Mouse (Mus musculus) ZHBTc4 (cell line): ENCODE measurements around the gene Ube2b.
A peak's percentile ranks its signal among the peaks of the same experiment; 100 is the strongest.

Source experiments
- DNase-seq: peaks from one replicate; pipeline ENCODE4 v3.0.0-alpha.2; 2011; ENCODE audit warnings: low read depth, low spot score

Ube2b gene

DNA sequence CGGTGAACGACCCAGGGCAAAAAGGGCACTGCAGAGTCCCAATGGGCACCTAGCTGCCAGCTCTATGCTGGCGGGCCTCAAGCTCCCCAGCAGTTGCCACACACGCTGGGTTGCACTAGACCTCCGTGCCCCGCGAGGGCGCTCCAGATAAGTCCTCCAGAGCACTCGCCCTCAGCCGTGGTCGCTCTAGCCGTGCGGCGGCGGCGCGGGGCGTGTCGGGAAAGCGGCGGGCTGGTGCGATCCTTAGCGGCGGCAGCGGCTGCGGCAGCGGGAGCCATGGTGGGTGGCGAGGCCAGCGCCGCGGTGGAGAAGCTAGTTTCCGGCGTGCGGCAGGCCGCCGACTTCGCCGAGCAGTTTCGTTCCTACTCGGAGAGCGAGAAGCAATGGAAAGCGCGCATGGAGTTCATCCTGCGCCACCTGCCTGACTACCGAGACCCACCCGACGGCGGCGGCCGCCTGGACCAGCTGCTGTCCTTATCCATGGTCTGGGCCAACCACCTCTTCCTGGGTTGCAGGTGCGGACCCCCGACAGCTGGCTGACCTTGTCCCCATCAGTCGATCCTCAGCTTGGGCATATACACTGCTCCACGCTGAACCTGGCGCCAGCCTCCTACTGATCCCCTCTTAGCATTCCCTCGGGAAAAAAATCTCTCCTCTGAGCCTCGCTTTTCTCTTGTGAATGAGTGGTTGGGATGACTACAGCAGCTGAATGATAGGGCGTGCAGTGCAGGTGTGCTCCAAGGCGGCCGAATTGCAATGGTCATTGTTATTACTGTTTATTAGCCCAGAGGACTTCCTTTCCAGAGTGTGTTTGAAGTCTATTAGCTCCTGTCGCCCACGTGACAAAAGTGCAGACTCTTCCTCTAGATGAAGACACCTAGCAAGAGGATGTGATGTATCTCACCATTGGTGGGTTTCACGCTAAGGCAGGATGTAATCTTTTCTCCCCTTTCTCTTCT lies 32.8 kb downstream of the Ube2b start, which contains the start of gene Cdkn2aipnl:
Cdkn2aipnl (plus strand) TSS at position 219 of the 959 bp plus-strand sequence.
- peak; percentile 97 for DNase-seq

DNA sequence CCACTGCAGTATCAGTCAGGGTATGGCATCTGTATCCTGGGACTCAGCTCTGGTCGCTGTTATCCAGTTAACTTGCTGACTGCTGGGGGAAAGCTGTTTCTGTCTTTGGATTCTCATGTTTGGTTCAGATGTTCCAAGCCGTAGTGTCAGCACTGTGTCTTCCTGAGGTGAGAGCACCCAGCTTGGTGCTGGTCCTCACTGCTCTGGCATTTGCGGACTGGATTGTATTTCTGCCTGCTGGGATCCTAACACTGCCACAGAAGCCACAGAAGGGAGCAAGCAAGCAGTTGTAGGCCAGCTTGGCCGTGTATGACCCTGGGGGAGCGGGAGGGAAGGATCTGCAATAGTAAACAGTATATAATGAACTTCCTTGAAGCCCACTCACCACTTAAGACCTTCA lies 33.9 kb downstream of the Ube2b start:
- no peak for DNase-seq

DNA sequence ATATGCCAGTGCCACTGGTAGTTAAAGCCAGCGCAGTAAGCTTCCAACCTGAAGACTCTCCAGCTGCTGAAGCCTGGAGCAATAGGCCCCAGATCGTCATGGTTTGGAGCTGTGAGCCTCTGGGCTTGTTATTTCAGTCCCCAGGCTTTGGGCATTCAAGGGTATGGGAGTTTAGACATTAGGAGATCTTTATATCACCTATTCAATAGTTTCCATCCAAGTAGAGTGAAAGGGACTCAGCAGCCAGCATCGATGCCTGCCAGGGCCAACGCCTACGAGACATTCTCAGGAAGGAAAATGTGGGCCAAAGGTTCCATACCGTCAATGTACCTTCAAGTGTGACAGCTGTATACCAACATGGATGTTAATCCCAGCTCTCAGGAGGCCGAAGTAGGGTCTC lies 38.3 kb downstream of the Ube2b start:
- no peak for DNase-seq

DNA sequence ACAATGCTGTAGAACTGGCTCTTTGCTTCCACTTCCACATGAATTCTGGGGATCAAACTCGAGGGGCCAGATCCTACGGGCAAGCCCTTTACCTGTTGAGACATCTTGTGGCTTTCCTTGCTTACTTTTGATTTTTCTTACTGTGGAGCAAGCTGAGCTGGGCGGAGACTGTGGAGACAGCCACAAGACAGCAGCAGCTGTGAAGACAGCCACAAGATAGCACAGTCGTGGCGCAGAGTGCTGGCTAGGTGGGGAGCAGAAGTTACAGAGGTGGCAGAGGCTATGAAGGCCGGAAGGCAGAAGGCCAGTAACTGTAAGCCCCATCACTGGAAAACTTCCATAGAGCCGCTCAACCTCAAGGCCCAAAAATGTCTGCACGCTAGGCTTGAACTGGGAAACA lies 38.8 kb downstream of the Ube2b start:
- no peak for DNase-seq

DNA sequence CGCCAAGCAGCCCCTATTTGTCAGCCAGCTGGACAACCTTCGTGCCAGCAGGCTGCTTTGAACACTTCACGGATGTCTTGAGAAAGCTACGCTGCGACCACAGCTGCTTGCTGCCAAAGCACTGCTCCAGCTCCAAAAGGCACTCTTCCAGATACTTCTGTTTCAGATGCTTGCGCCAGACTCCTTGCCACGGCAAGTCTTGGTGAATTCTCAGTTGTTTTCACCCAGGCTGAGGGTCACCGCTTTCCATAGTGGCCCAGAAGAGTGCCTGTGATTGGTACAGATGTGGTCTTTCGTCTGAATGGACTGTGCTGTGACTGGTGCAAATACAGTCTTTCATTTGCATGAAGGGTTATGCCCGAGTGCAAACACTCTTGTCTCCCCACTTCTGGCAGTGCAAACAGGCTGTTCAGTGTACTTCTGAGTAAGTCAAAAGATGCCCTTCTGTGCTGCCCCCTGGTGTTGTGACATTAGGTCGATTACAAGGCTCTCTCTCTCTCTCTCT lies 39.5 kb downstream of the Ube2b start:
- DNase-seq: peak; percentile 48

DNA sequence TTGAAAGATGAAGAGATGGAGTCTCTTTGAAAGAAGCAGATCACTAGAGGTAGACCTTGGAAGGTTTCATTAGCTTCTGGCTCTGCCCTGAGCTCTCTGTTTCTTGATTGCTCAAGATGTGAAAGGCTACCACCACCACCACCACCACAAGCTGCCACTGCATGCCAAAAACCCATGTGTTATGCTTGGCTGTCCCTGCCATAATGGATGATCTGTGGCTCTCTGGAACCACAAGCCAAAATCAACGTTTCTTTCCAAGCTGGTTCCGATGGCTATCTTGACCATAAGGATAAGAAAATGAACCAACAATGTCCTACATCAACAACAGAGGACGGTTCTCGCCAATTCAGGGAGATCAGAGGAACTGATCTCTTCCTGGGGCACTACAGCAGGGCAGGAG lies 40.5 kb downstream of the Ube2b start:
- DNase-seq: no peak

DNA sequence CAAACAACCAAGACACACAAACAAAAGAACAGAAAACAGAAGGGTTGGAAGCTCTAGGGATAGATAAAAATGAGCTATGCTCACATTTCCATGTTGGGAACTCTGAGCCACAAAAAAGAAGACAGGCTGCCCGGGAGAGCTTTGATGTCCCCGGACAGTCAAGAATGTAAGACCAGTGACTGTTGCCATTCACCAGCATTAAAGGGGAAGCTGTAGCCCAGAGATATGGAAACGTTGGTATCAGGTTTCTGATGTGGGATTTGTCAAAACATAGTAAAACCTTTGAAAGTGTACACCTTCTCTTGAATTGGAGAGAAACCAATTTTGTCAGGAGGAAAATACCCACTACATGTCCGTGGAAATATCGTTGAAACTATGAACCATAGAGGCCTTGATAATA lies 41.1 kb downstream of the Ube2b start:
- no peak for DNase-seq

DNA sequence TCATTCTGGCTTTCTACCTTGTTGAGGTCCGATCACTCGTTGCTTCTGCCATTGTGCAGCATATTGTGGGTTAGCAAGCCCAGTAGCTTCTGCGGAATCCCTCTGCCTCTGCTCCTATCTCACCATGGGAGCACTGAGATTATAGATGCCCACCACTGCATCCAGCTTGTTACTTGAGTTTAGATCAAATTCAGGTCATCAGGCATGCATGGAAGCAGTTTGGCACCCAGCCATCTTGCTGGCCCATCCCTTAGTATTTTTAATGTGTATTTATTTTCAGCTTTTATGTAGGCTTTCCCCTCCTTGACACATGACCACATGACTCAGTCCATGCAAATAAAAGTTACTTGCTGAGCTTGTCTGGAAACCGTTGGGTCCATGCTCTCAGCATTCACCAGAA lies 42.8 kb downstream of the Ube2b start:
- no peak for DNase-seq

DNA sequence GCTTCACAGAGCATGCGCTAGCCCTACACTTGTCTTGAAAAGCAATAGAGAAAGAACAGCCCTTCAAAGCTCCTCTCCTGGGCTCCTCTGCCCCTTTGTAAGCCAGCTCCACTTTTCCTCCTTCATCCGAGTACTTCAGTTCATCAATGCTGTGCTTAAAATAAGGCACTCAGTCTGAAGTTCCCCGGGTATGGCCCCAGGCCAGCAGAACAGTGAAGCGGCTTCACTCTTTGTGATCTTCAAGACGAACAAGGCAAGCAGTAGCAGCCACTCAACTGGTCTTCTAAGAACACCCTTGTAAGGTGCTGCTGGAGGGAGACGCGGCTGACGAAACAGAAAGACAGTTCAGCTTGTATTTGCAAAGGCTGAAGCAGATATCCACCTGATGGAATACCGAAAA lies 44.5 kb downstream of the Ube2b start:
- DNase-seq: no peak

DNA sequence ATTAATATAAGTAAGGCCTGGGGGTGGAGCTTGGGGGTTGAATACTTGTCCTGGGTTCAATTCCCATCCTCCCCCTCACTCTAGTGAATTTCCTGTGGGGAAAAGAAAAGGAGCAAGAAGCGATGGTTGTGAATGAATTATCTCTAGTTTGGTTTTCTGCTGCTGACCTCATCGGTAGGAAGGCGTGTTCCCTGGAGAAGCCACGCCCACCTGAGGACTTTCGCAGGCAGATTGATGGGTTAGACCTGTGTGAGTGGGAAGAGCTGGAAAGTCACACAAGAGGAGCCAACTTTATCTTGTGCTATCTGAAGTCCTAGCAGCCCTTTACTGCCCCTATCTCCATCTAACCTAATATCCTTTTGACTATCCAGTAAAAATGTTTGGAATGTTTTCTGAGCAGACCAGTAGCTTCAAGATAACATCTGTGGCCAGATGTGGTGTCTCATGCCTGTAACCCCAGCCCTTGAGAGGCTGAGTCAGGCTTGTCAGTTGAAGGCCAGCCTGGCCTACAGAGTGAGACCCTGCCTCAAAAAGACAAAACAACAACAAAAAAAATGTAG lies 48.6 kb downstream of the Ube2b start:
- DNase-seq: peak; percentile 47

DNA sequence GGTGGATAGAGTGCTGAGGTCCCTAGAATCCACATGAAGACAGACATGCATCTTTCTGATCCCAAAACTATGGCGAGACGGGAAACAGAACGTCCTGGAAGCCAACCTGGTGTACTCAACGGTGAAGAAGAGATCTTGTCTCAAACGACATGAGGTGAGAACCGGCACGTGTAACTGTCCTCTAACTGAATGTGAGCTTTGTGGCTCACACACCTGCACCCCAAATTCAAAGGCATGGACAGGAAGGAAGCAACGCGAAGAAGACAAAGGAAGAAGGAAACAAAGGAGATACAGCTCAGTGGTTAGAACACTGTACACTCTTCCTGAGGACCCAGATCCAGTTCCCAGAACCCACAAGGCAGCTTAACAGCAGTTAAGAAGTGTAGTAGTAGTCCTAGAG lies 50.6 kb downstream of the Ube2b start:
- no peak for DNase-seq

DNA sequence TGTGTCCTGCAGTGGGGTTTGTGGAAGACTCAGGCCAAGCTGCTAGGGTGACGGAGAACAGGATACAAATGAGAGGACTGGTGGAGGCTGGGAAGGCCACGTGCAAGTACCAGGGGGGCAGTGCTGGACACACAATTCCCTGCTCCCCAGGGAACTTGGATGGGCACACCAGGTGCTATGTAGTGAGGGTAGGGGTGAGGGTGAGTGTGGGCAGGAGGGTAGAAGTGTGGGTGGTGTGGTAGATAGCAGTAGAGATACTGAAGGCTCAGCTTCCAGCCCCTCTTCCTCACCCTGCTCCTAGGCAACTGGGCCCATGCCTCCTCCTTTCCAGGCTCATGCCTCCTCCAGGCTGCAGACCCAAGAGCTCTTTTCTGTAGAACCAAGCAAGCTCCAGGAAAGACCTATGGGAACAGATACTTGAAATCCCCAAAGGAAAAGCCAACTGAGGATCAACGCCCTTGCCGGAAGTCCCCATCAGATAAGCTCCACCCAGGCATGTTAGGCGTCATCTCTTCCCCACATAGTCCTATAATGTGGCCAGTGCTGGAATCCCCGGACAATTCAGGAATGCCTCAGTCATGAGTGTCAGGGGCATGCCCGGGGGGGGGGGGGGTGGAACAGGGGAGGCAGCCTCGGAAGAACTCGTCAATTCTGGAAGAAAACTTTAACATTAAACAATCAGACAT lies 51.3 kb downstream of the Ube2b start:
- no peak for DNase-seq

DNA sequence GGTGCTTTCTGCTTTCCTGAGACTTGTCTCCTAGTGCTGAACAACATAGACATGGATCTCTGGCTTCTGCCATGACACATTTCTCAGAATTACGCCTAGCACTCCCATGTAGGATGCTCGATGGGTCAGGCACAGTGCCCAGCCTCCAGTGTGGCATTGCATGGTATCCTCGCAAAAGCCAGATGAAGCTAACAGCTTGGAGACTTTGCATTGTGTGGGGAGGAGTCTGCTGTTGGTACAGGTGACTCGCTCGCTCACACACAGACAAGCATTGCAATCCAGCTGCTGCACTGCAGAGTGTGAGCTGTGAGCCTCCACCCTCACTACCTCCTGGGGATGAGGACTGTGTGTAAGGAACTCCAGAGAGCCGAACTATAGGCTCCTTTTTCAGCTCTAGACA lies 54.4 kb downstream of the Ube2b start:
- DNase-seq: no peak

DNA sequence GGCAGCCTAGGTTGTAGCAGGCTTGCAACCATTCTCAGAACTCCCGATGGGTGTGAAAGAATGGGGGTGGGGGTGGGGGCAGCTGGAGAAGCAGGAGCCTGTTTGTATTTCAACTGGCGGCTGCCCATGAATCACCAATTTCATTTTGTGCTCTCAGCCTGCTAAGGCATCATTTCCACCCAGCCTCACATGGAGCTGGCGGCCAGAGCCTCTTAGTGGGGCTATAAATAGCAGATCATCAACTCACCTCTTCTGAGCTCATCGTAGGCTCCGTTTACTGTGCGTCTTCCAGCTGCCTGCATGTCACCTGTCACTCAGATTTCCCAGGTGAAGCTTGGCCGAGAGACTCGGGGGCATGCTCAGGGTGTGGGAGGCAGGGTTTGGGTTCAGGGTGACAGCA lies 55.0 kb downstream of the Ube2b start:
- DNase-seq: no peak

DNA sequence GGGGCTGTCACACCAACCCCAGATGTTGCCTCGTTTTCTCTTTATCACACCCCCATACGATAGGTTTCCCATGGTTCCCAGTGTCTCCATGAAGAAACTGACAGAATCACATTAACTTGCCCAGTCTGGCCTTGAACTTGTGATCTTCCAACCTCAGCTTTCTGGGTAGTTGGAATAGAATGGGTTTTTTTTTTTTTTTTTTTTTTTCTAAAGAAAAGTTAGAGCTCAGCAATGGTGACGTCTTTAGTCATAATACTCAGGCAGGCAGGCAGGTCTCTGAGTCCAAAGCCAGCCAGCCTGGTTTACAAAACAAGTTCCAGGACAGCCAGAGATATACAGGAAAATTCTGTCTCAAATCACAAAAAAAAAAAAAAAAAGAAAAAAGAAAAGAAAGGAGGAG lies 56.3 kb downstream of the Ube2b start:
- no peak for DNase-seq

DNA sequence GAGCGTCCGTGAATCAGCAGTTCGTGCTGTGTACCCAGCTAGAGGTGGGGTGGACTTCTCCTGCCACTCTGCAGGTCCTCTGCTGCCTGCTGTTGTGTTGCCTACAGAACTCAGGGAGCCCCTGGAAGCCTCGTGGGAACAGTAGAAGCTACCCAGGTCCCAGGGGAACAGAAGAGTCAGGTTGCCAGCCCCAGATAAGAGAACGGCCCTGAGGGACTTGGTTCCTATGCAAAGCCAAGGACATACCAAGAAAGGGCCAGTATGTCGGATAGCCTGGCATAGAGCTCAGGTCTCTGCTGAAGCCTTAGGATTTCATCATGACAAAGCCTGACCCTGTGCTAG lies 57.1 kb downstream of the Ube2b start:
- DNase-seq: no peak

DNA sequence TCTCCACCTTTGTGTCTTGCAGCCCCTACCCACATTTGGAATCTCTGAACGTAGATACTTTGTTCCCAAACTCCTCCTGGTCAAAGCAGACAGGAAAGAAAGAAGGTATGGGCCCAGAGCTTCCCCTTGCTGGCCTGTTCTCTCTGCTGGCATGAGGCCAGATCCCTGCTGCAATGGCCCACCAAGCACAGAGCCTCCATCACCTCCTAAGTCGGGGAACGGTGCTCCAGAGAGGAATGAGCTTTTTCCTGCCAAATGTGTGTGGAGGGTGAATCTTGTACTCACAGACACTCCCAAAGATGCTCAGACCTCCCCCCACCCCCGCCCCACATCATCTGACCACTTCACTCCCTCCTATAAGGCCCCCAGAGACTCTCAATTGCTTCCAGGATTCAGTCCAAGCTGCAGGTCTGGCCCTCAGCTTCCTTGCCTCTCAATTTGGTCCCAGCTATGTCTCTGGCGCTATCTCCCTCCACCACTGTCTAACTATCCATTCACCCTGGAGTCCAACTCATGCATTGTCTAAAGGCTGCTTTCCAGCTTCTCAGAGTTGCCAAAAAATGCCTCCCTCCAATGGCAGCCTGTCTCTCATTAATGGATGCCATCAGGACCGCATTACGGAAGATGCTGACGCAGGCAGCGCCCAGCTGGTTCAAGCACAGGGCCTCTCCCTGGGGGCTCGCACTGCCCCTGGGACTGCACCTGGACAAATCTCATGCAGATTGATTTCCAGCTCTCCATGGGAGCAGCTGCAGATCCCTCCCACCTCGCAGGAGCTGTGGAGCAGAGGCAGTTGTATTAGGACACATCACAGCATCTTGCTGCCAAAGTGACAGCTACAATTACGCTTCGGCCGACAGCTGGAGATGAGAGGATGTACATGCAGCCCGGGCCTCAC lies 57.7 kb downstream of the Ube2b start:
- no peak for DNase-seq

DNA sequence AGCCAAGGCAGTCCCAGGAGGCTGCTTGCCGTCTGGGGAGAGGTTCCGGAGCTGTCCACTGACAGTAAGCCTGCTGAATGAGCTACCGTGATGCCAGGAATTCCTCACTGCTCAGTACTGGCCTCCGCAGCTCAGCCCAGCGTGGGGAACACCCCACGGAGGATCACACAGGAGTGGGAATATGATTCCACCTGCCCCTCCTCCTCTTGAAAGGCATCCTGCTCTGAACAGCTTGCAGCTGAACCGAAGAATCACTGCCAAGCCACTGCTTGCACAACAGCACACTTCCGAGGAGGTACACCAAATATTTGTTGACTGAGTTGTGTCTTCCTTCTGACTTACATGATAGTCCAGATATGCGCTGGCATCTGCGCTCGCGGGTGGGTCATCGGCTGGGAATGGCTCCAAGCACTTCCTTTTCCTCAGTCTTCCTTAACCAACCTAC lies 60.0 kb downstream of the Ube2b start:
- no peak for DNase-seq

DNA sequence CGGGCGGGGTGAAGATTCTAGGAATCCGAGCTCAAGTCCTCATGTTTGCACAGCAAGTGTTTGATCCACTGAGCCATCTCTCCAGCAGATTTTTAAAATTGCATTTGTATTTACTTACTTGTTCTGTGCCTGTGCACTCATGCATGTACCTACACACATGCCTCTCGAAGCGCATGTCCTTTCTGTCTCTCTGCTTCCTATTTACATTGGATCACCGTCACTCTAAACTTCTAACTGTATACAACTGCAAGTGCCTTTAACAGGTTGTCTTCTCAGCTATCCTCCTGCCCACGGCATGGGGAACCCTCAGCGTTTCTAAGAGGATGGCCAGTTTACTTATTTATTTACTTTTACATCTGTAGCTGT lies 61.0 kb downstream of the Ube2b start:
- no peak for DNase-seq

DNA sequence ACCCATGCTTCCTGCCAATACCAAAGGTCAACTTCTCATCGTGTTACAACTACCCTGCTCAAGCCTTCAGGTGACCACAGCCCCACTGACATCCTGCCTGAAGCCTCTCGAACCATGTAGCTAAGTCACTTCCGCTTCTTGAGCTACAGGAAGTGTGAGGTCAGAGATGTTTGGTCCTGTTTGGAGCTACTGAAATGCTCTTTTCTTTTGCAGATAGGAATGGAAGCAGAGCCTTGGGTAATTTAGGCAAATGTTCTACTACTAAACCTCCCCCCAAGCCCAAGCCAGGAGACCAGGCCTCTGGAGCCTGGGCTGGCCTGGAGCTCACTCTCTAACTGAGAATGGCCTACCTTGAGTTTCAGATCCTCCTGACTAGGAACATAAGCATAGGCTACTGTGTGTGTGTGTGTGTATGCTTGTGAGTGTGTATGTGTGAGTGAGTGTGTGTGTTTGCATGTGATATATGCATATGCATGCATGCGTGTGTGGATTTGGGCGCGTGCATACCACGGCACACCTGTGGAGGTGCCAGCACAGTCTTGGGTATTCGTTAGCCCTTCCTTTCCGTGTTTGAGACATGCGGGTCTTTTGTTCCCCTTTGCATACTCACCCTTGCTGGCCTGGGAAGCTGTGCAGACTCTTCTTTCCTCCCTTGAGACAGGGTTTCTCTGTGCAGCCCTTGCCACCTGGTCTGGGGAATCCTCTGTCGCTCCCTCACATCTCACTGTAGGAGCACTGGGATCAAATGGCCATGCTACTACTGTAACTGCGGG lies 61.6 kb downstream of the Ube2b start:
- no peak for DNase-seq

DNA sequence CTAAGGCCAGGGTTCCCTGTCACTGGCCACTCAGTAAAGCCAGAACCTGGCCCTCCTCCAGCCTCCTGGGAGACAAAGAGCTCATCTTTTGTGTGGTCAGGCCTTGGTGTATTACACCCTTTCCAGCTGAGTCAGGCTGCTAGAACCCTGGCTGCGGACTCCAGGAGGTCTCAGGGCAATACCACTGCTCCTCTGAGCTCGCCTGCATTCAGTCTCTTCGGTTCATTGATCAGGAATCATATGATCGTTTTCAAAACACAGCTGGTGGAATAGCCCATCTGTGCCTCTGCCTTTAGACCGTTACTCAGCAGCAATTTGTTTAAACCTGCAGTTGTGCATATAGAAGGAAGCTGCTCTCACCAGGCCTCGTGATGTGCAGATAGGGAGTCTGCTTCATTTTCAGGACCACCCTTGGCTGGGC lies 63.2 kb downstream of the Ube2b start:
- no peak for DNase-seq
